Mouse (Mus musculus) neural tube, embryonic 13.5 days (tissue): ENCODE measurements at regions not wholly inside any gene's neighbourhood (a gene's known extent, or its start where the extent isn't known, plus 50 kb on each side); places are given as distances from the start of the nearest gene placed in this dataset.
A peak's percentile ranks its signal among the peaks of the same experiment; 100 is the strongest.
"Not testable (repeated sequence)": the region's sequence is repeated elsewhere in the genome, so short reads cannot be mapped to it uniquely, and the experiment has no call there.

Experiments
- ATAC-seq: fragments of 200-750 bp; cut with Nextera tagmentation; 2 replicates; pipeline ENCODE4 v1.8.0; 2017; ENCODE audit warnings: low read depth, mild to moderate bottlenecking, moderate TSS enrichment, moderate library complexity
- H3K27ac ChIP-seq: fragments of 300-500 bp; sonication (generic); replicated peaks from 2 replicates; pipeline ENCODE4 v1.5.1; 2015; ENCODE audit warnings: moderate library complexity, mild to moderate bottlenecking, inconsistent platforms
- H3K27me3 ChIP-seq: fragments of 300-500 bp; sonication (generic); 2 replicates; pipeline ENCODE4 v1.6.1; 2015; ENCODE audit warnings: mild to moderate bottlenecking, inconsistent platforms
- H3K36me3 ChIP-seq: fragments of 300-500 bp; sonication (generic); 2 replicates; pipeline ENCODE4 v1.6.1; 2015; ENCODE audit warnings: mild to moderate bottlenecking, inconsistent platforms
- H3K4me1 ChIP-seq: fragments of 300-500 bp; sonication (generic); replicated peaks from 2 replicates; pipeline ENCODE4 v1.6.1; 2015; ENCODE audit warnings: inconsistent platforms
- H3K4me2 ChIP-seq: fragments of 300-500 bp; sonication (generic); 2 replicates; pipeline ENCODE4 v1.6.1; 2015; ENCODE audit warnings: inconsistent platforms, mild to moderate bottlenecking, moderate library complexity
- H3K4me3 ChIP-seq: fragments of 300-500 bp; sonication (generic); 2 replicates; pipeline ENCODE4 v1.5.1; 2015; ENCODE audit warnings: mild to moderate bottlenecking, inconsistent platforms
- H3K9ac ChIP-seq: fragments of 300-500 bp; sonication (generic); 2 replicates; pipeline ENCODE4 v1.6.1; 2015; ENCODE audit warnings: moderate library complexity, mild to moderate bottlenecking, inconsistent platforms
- H3K9me3 ChIP-seq: fragments of 300-500 bp; sonication (generic); 2 replicates; pipeline ENCODE4 v1.6.1; 2016; ENCODE audit warnings: inconsistent platforms
- WGBS: fragments of 180-500 bp; shearing (Covaris S2); methylation state at CpG from one replicate; pipeline ENCODE4 v1.1.7; 2015; 5-methylcytosine and 5-hydroxymethylcytosine counted together

- H3K4me1 ChIP-seq, result peaks cover 4% of the 10 kb centered on the region; the same call in 1 of the 2 replicates
- H3K27ac ChIP-seq, result no peak overlapping the region
- H3K4me2 ChIP-seq, result no peak overlapping the region
- ATAC-seq, result no peak
- no peak overlapping the region for H3K9ac ChIP-seq
- WGBS, result 87% methylated on average over 11 of the region's 11 CpGs
- H3K36me3 ChIP-seq, result no peaks in the 10 kb centered on the region
- H3K27me3 ChIP-seq, result no peaks in the 10 kb centered on the region
- H3K9me3 ChIP-seq, result no peaks in the 10 kb centered on the region
- no peak overlapping the region for H3K4me3 ChIP-seq
These were observed 115.0 kb downstream of the Phlda1 start for GRCm38 (mm10) chr10:111620927-111621676.

GRCm38 (mm10) chr10:111622789-111623188, 116.7 kb downstream of the Phlda1 start:
- Histone ChIP-seq H3K9ac (no peak overlapping the region), H3K36me3 (no peaks in the 10 kb centered on the region), H3K4me3 (no peak overlapping the region), H3K4me2 (no peak overlapping the region), H3K9me3 (no peaks in the 10 kb centered on the region), H3K4me1 (peaks cover 4% of the 10 kb centered on the region; the same call in 1 of the 2 replicates), H3K27ac (no peak overlapping the region), H3K27me3 (no peaks in the 10 kb centered on the region)
- WGBS, result 47% methylated on average over 4 of the region's 4 CpGs
- no peak for ATAC-seq

- Histone ChIP-seq H3K9ac (no peak overlapping the region), H3K4me1 (peaks cover 4% of the 10 kb centered on the region; the same call in 1 of the 2 replicates), H3K9me3 (no peaks in the 10 kb centered on the region), H3K4me2 (no peak overlapping the region), H3K4me3 (no peak overlapping the region), H3K27me3 (no peaks in the 10 kb centered on the region), H3K27ac (0 out of 2 replicates have a peak overlapping the region, but pooled peaks have one; percentile 62), H3K36me3 (no peaks in the 10 kb centered on the region)
- no peak for ATAC-seq
- WGBS, result 27% methylated on average over 2 of the region's 2 CpGs
These were observed 117.9 kb downstream of the Phlda1 start for GRCm38 (mm10) chr10:111624021-111624420.

- Histone ChIP-seq H3K36me3 (no peaks in the 10 kb centered on the region), H3K4me2 (no peak overlapping the region), H3K4me3 (no peak overlapping the region), H3K27ac (no peak overlapping the region), H3K9ac (no peak overlapping the region), H3K9me3 (no peaks in the 10 kb centered on the region), H3K27me3 (no peaks in the 10 kb centered on the region), H3K4me1 (peaks cover 4% of the 10 kb centered on the region; the same call in 1 of the 2 replicates)
- ATAC-seq, result no peak
- WGBS, result 14% methylated on average over 7 of the region's 7 CpGs
These were observed 118.5 kb downstream of the Phlda1 start for GRCm38 (mm10) chr10:111624624-111625023.

- Histone ChIP-seq H3K4me3 (no peak overlapping the region), H3K4me1 (peaks cover 4% of the 10 kb centered on the region; the same call in 1 of the 2 replicates), H3K4me2 (no peak overlapping the region), H3K36me3 (no peaks in the 10 kb centered on the region), H3K27ac (no peak overlapping the region), H3K27me3 (no peaks in the 10 kb centered on the region), H3K9me3 (no peaks in the 10 kb centered on the region), H3K9ac (no peak overlapping the region)
- no peak for ATAC-seq
- WGBS, result 96% methylated on average over 11 of the region's 11 CpGs
These were observed 119.5 kb downstream of the Phlda1 start for GRCm38 (mm10) chr10:111625573-111625972.

- H3K4me3 ChIP-seq, result no peak overlapping the region
- no peak overlapping the region for H3K4me2 ChIP-seq
- H3K9me3 ChIP-seq, result no peaks in the 10 kb centered on the region
- no peak for ATAC-seq
- peaks cover 4% of the 10 kb centered on the region; the same call in 1 of the 2 replicates for H3K4me1 ChIP-seq
- H3K9ac ChIP-seq, result no peak overlapping the region
- 91% methylated on average over 6 of the region's 6 CpGs for WGBS
- no peak overlapping the region for H3K27ac ChIP-seq
- no peaks in the 10 kb centered on the region for H3K27me3 ChIP-seq
- H3K36me3 ChIP-seq, result no peaks in the 10 kb centered on the region
These were observed 119.9 kb downstream of the Phlda1 start for GRCm38 (mm10) chr10:111626009-111626408.

GRCm38 (mm10) chr10:111636283-111636682, 130.2 kb downstream of the Phlda1 start:
- ATAC-seq, result no peak
- no peak overlapping the region for H3K27ac ChIP-seq
- H3K4me2 ChIP-seq, result no peak overlapping the region
- H3K4me1 ChIP-seq, result no peaks in the 10 kb centered on the region
- H3K4me3 ChIP-seq, result no peak overlapping the region
- no peaks in the 10 kb centered on the region for H3K36me3 ChIP-seq
- H3K9me3 ChIP-seq, result no peaks in the 10 kb centered on the region
- H3K9ac ChIP-seq, result no peak overlapping the region
- no peaks in the 10 kb centered on the region for H3K27me3 ChIP-seq
- 62% methylated on average over 14 of the region's 14 CpGs for WGBS

- Histone ChIP-seq H3K9me3 (no peaks in the 10 kb centered on the region), H3K27me3 (no peaks in the 10 kb centered on the region), H3K4me3 (no peak overlapping the region), H3K36me3 (no peaks in the 10 kb centered on the region), H3K27ac (no peak overlapping the region), H3K9ac (no peak overlapping the region), H3K4me2 (no peak overlapping the region), H3K4me1 (no peaks in the 10 kb centered on the region)
- WGBS, result 82% methylated on average over 12 of the region's 12 CpGs
- no peak for ATAC-seq
These were observed 131.1 kb downstream of the Phlda1 start for GRCm38 (mm10) chr10:111637084-111637735.

GRCm38 (mm10) chr10:111639866-111640265, 133.8 kb downstream of the Phlda1 start:
- WGBS, result 89% methylated on average over 7 of the region's 7 CpGs
- Histone ChIP-seq H3K9me3 (no peaks in the 10 kb centered on the region), H3K4me3 (no peak overlapping the region), H3K4me1 (no peaks in the 10 kb centered on the region), H3K36me3 (no peaks in the 10 kb centered on the region), H3K4me2 (no peak overlapping the region), H3K27me3 (no peaks in the 10 kb centered on the region), H3K27ac (no peak overlapping the region), H3K9ac (no peak overlapping the region)
- no peak for ATAC-seq

GRCm38 (mm10) chr10:111642683-111643082, 136.6 kb downstream of the Phlda1 start:
- WGBS, result 78% methylated on average over 2 of the region's 2 CpGs
- H3K4me1 ChIP-seq, result no peaks in the 10 kb centered on the region
- H3K9ac ChIP-seq, result no peak overlapping the region
- H3K9me3 ChIP-seq, result no peaks in the 10 kb centered on the region
- no peak overlapping the region for H3K4me3 ChIP-seq
- no peak for ATAC-seq
- no peak overlapping the region for H3K4me2 ChIP-seq
- H3K27me3 ChIP-seq, result no peaks in the 10 kb centered on the region
- H3K27ac ChIP-seq, result no peak overlapping the region
- no peaks in the 10 kb centered on the region for H3K36me3 ChIP-seq

- 66% methylated on average over 2 of the region's 2 CpGs for WGBS
- not testable (repeated sequence) for H3K36me3 ChIP-seq, H3K4me3 ChIP-seq, H3K4me2 ChIP-seq, H3K9me3 ChIP-seq, H3K27me3 ChIP-seq, ATAC-seq, H3K9ac ChIP-seq, H3K27ac ChIP-seq
- H3K4me1 ChIP-seq, result peaks cover 22% of the 10 kb centered on the region
These were observed 147.7 kb downstream of the Phlda1 start for GRCm38 (mm10) chr10:111653773-111654172.

- Histone ChIP-seq H3K4me1 (peaks cover 25% of the 10 kb centered on the region), H3K9me3 (no peaks in the 10 kb centered on the region), H3K36me3 (no peaks in the 10 kb centered on the region), H3K27ac (no peak overlapping the region), H3K4me2 (no peak overlapping the region), H3K9ac (no peak overlapping the region), H3K27me3 (no peaks in the 10 kb centered on the region), H3K4me3 (no peak overlapping the region)
- 66% methylated on average over 22 of the region's 22 CpGs for WGBS
- ATAC-seq, result no peak
These were observed 148.5 kb downstream of the Phlda1 start for GRCm38 (mm10) chr10:111654364-111655226.
